Comparison of ENCODE assay signal across 10 mouse cellular contexts in genomic region chr13:112909663-112910062, GRCm38 (mm10). TPM values are rescaled to one million over a fixed set of nuclear protein-coding genes. Genes with fewer than 3 reads are reported as not detected.
DNase-seq lines count a peak whose midpoint lies in the region; ATAC-seq and TF ChIP-seq lines count a peak whose summit lies in the region.
"Had no signal": no experiment of that assay in that cellular context is flagged by ENCODE, and none has a peak within 500 bp of the region (broad histone marks: within the 10 kb centered on the region; RNA-seq: fewer than 3 reads in every experiment).

No protein-coding gene starts in this region.

- ATAC-seq in kidney, embryonic 14.5 days (ENCODE audit: low FRiP score, low TSS enrichment): no peak

- no peak overlapping the region for H3K9ac ChIP-seq in kidney, embryonic 14.5 days (ENCODE audit: low read depth, low read length)
- H3K9ac ChIP-seq in MEL (ENCODE audit: control insufficient read depth, low read depth, low read length, poor library complexity, severe bottlenecking): no peak overlapping the region
- H3K9ac ChIP-seq: hindbrain, embryonic 15.5 days; neural tube, embryonic 13.5 days had no signal

- no peaks in the 10 kb centered on the region for H3K9me3 ChIP-seq in kidney, embryonic 14.5 days (ENCODE audit: control insufficient read depth, low read length)
- H3K9me3 ChIP-seq in MEL (replicated peaks; ENCODE audit: insufficient read depth, low read length): no peaks in the 10 kb centered on the region
- H3K9me3 ChIP-seq: hindbrain, embryonic 15.5 days; neural tube, embryonic 13.5 days had no signal

- no peak for TF ChIP-seq POLR2A in MEL (IDR thresholded peaks at IDR 0.05; ENCODE audit: control insufficient read depth in 1 of 2, insufficient read depth in 1 of 2, low read depth in 1 of 2, low read length in 2 of 2, poor library complexity in 1 of 2)

- peak; percentile 49 for TF ChIP-seq RAD21 in MEL (IDR thresholded peaks at IDR 0.05; ENCODE audit: low read depth, low read length)

- no peaks in the 10 kb centered on the region; the same call in 1 of the 2 replicates for H3K79me2 ChIP-seq in MEL (ENCODE audit: control insufficient read depth, insufficient read depth, low read length, poor library complexity)

- H3K4me3 ChIP-seq in kidney, embryonic 14.5 days (ENCODE audit: low read length): no peak overlapping the region
- H3K4me3 ChIP-seq in MEL (ENCODE audit: control insufficient read depth in 1 of 2, insufficient read depth in 1 of 2, low read depth in 2 of 2, low read length in 2 of 2): no peak overlapping the region
- H3K4me3 ChIP-seq: hindbrain, embryonic 15.5 days; neural tube, embryonic 13.5 days had no signal

- H3K27me3 ChIP-seq in kidney, embryonic 14.5 days (ENCODE audit: control insufficient read depth, insufficient read depth, low read length): no peaks in the 10 kb centered on the region
- H3K27me3 ChIP-seq in MEL (ENCODE audit: control insufficient read depth in 1 of 2, insufficient read depth in 2 of 2, low read length in 2 of 2): no peaks in the 10 kb centered on the region
- H3K27me3 ChIP-seq: hindbrain, embryonic 15.5 days; neural tube, embryonic 13.5 days had no signal

- TF ChIP-seq EP300 in MEL (IDR thresholded peaks at IDR 0.05; ENCODE audit: low read depth in 1 of 2, low read length in 2 of 2): no peak

- H3K4me2 ChIP-seq in kidney, embryonic 14.5 days (replicated peaks; ENCODE audit: low read depth, low read length): no peak overlapping the region
- H3K4me2 ChIP-seq: hindbrain, embryonic 15.5 days; neural tube, embryonic 13.5 days had no signal

- H3K36me3 ChIP-seq in kidney, embryonic 14.5 days (ENCODE audit: control insufficient read depth, insufficient read depth, low read length): peaks cover 58% of the 10 kb centered on the region
- peaks cover 0 to 46% of the 10 kb centered on the region in 2 experiments; a peak in 2 of 4 replicates for H3K36me3 ChIP-seq in MEL (ENCODE audit: control insufficient read depth in 1 of 2, insufficient read depth in 2 of 2, low read length in 2 of 2)

- peak; percentile 51 for DNase-seq in adrenal gland, postnatal 10 days
- DNase-seq in adrenal gland, postnatal 4 days (ENCODE audit: low spot score in 2 of 2): no peak
- DNase-seq in kidney, adult 9 months: peak; percentile 57
- DNase-seq in MEL (ENCODE audit: low read depth, low spot score): peak; percentile 69
- DNase-seq in embryo, embryonic 10.5 days (ENCODE audit: low spot score): peak; percentile 69
- DNase-seq in left cerebral cortex, postnatal 14 days (ENCODE audit: low spot score in 2 of 2): peak; percentile 13 to 47
- peak; percentile 11 for DNase-seq in right cerebral cortex, postnatal 4 days

- no peak overlapping the region for H3K27ac ChIP-seq in kidney, embryonic 14.5 days (ENCODE audit: low read depth, low read length)
- H3K27ac ChIP-seq in MEL (ENCODE audit: control insufficient read depth, low read depth, low read length): no peak overlapping the region
- H3K27ac ChIP-seq: hindbrain, embryonic 15.5 days; neural tube, embryonic 13.5 days had no signal

- no peaks in the 10 kb centered on the region for H3K4me1 ChIP-seq in kidney, embryonic 14.5 days (ENCODE audit: control insufficient read depth, insufficient read depth, low read length)
- no peaks in the 10 kb centered on the region for H3K4me1 ChIP-seq in MEL (ENCODE audit: control insufficient read depth in 1 of 2, insufficient read depth in 2 of 2, low read length in 2 of 2)
- H3K4me1 ChIP-seq: hindbrain, embryonic 15.5 days; neural tube, embryonic 13.5 days had no signal

- peak; percentile 38 to 77 (median 70) for TF ChIP-seq CTCF in MEL (IDR thresholded peaks at IDR 0.05 in 2 of 3, conservative IDR thresholded peaks at IDR 0.05 in 1 of 3; ENCODE audit: control insufficient read depth in 1 of 3, insufficient read depth in 1 of 3, low read depth in 2 of 3, low read length in 3 of 3, poor library complexity in 1 of 3, severe bottlenecking in 1 of 3)

- intact Hi-C loops in left cerebral cortex, postnatal 14 days (cut with DNase I): loop anchor here (5.0 kb wide), 1 partner anchor 237 kb away; no protein-coding TSS in a partner anchor

- WGBS in kidney, embryonic 14.5 days: 64% methylated on average over 4 of the region's 4 CpGs

TF ChIP-seq in MEL, 35 proteins besides CTCF, POLR2A, EP300 and RAD21:
- TF ChIP-seq ZMIZ1 (IDR thresholded peaks at IDR 0.05; ENCODE audit: low read depth, low read length) (no peak), TBP (IDR thresholded peaks at IDR 0.05; ENCODE audit: low read depth, low read length) (no peak), ZC3H11A (IDR thresholded peaks at IDR 0.05; ENCODE audit: low read depth, low read length) (peak; percentile 37; the same call in 1 of the 2 replicates), MYC (IDR thresholded peaks at IDR 0.05; ENCODE audit: low read depth, low read length) (no peak), SMC3 (IDR thresholded peaks at IDR 0.05; ENCODE audit: low read depth, low read length) (peak; percentile 80), MEF2A (IDR thresholded peaks at IDR 0.05; ENCODE audit: extremely low read depth, insufficient replicate concordance, low read depth, low read length, poor library complexity, severe bottlenecking) (no peak), CHD1 (IDR thresholded peaks at IDR 0.05; ENCODE audit: low read depth, low read length) (no peak), E2F4 (IDR thresholded peaks at IDR 0.05; ENCODE audit: borderline replicate concordance, low read depth, low read length) (no peak), KAT2A (conservative IDR thresholded peaks at IDR 0.05; ENCODE audit: low read depth, low read length) (no peak), USF2 (IDR thresholded peaks at IDR 0.05; ENCODE audit: borderline replicate concordance in 1 of 2, insufficient read depth in 1 of 2, low read depth in 1 of 2, low read length in 2 of 2) (no peak), MAX (IDR thresholded peaks at IDR 0.05; ENCODE audit: low read length) (no peak)

RNA-seq across cellular contexts. Expression of gene Mtrex, which starts 17.5 kb away (rescaled TPM):
- total RNA-seq in adrenal gland, postnatal 10 days (2021): 10 to 100 TPM; 34.9 to 38.7 TPM
- 10 to 100 TPM; 46.0 to 56.6 TPM for total RNA-seq in adrenal gland, postnatal 4 days (2021)
- polyA plus RNA-seq in kidney, embryonic 14.5 days (2014; fragmentation: Nextera tagmentation; extraction: Ambion mirVana): 60.5 and 86.4 TPM in 2 replicates
- 55.1 and 57.4 TPM in 2 replicates for total RNA-seq in MEL (2012; rRNA removed)
- 10 to 100 TPM; 62.2 to 96.5 TPM for polyA plus RNA-seq in MEL (2012; ENCODE audit: insufficient read depth in 1 of 2, insufficient read length in 2 of 2, low read depth in 1 of 2, low replicate concordance in 2 of 2, missing spikeins in 1 of 2)
- 10 to 100 TPM; 40.6 to 41.6 TPM for total RNA-seq in left cerebral cortex, postnatal 14 days (2021)

RNA-seq across cellular contexts. Expression of gene Dhx29, which starts 17.6 kb away (rescaled TPM):
- total RNA-seq in adrenal gland, postnatal 10 days (2021): 10 to 100 TPM; 12.5 to 13.0 TPM
- 10 to 100 TPM; 15.2 to 15.3 TPM for total RNA-seq in adrenal gland, postnatal 4 days (2021)
- polyA plus RNA-seq in kidney, embryonic 14.5 days (2014; fragmentation: Nextera tagmentation; extraction: Ambion mirVana): 14.7 and 24.8 TPM in 2 replicates
- 23.1 and 25.3 TPM in 2 replicates for total RNA-seq in MEL (2012; rRNA removed)
- polyA plus RNA-seq in MEL (2012; ENCODE audit: insufficient read depth in 1 of 2, insufficient read length in 2 of 2, low read depth in 1 of 2, low replicate concordance in 2 of 2, missing spikeins in 1 of 2): 10 to 100 TPM; 26.7 to 41.2 TPM
- total RNA-seq in left cerebral cortex, postnatal 14 days (2021): 10 to 100 TPM; 21.8 to 21.9 TPM

Comparison
In these comparisons a context has a peak if more than half of its experiments do, and no peak if none do; other contexts are left out.
1. DNase-seq: peak in adrenal gland, postnatal 10 days (single experiment), kidney, adult 9 months (single experiment), MEL (single experiment), embryo, embryonic 10.5 days (single experiment), left cerebral cortex, postnatal 14 days (2 of 2) and right cerebral cortex, postnatal 4 days (single experiment); none in adrenal gland, postnatal 4 days (0 of 2).